Mouse (Mus musculus): ENCODE measurements around the gene Scn1a.

The Scn1a gene

GRCm38 (mm10) chr2:66440711-66441110 lies at the start of gene Scn1a:
Scn1a (minus strand) TSS chr2:66440840.
- peak; percentile 19 to 49 for DNase-seq (ENCODE audit: low spot score in 2 of 2)

GRCm38 (mm10) chr2:66478395-66478794 lies 37.8 kb upstream of the Scn1a start:
- DNase-seq (ENCODE audit: low spot score in 2 of 2), result no peak

- peak in 1 of 2 experiments; percentile 32 for DNase-seq (ENCODE audit: low spot score in 2 of 2)
Observed at GRCm38 (mm10) chr2:66473181-66473822, 32.7 kb upstream of the Scn1a start.

- no peak for DNase-seq (ENCODE audit: low spot score in 2 of 2)
Observed at GRCm38 (mm10) chr2:66465484-66465883, 24.8 kb upstream of the Scn1a start.

- no peak for DNase-seq (ENCODE audit: low spot score in 2 of 2)
Observed at GRCm38 (mm10) chr2:66464874-66465458, 24.3 kb upstream of the Scn1a start.

GRCm38 (mm10) chr2:66463916-66464315 lies 23.3 kb upstream of the Scn1a start:
- DNase-seq (ENCODE audit: low spot score in 2 of 2), result no peak

- DNase-seq (ENCODE audit: low spot score in 2 of 2), result no peak
Observed at GRCm38 (mm10) chr2:66462458-66462857, 21.8 kb upstream of the Scn1a start.

- DNase-seq (ENCODE audit: low spot score in 2 of 2), result peak in 1 of 2 experiments; percentile 15
Observed at GRCm38 (mm10) chr2:66439764-66440471, 722 bp downstream of the Scn1a start.

- no peak for DNase-seq (ENCODE audit: low spot score in 2 of 2)
Observed at GRCm38 (mm10) chr2:66436286-66436685, 4.4 kb downstream of the Scn1a start.

GRCm38 (mm10) chr2:66409740-66410290 lies 30.8 kb downstream of the Scn1a start:
- peak in 1 of 2 experiments; percentile 71 for DNase-seq (ENCODE audit: low spot score in 2 of 2)

- DNase-seq (ENCODE audit: low spot score in 2 of 2), result peak in 1 of 2 experiments; percentile 38
Observed at GRCm38 (mm10) chr2:66408899-66409739, 31.5 kb downstream of the Scn1a start.

GRCm38 (mm10) chr2:66408456-66408855 lies 32.2 kb downstream of the Scn1a start:
- DNase-seq (ENCODE audit: low spot score in 2 of 2), result peak in 1 of 2 experiments; percentile 51

- DNase-seq (ENCODE audit: low spot score in 2 of 2), result peak in 1 of 2 experiments; percentile 18
Observed at GRCm38 (mm10) chr2:66392586-66392985, 48.1 kb downstream of the Scn1a start.

- no peak for DNase-seq (ENCODE audit: low spot score in 2 of 2)
Observed at GRCm38 (mm10) chr2:66367957-66368356, 72.7 kb downstream of the Scn1a start.

GRCm38 (mm10) chr2:66350590-66350989 lies 90.0 kb downstream of the Scn1a start:
- no peak for DNase-seq (ENCODE audit: low spot score in 2 of 2)

GRCm38 (mm10) chr2:66346622-66347021 lies 94.0 kb downstream of the Scn1a start:
- no peak for DNase-seq (ENCODE audit: low spot score in 2 of 2)

- DNase-seq (ENCODE audit: low spot score in 2 of 2), result peak in 1 of 2 experiments; percentile 35
Observed at GRCm38 (mm10) chr2:66346181-66346580, 94.5 kb downstream of the Scn1a start.

GRCm38 (mm10) chr2:66337406-66337805 lies 103.2 kb downstream of the Scn1a start:
- DNase-seq (ENCODE audit: low spot score in 2 of 2), result no peak

- no peak for DNase-seq (ENCODE audit: low spot score in 2 of 2)
Observed at GRCm38 (mm10) chr2:66336396-66336795, 104.2 kb downstream of the Scn1a start.

GRCm38 (mm10) chr2:66272551-66272950 lies 168.1 kb downstream of the Scn1a start:
- DNase-seq (ENCODE audit: low spot score in 2 of 2), result no peak
